Mouse (Mus musculus): ENCODE measurements around the gene Apoa1. TPM values are rescaled to one million over a fixed set of nuclear protein-coding genes. Genes with fewer than 3 reads are reported as not detected.

Gene Apoa1
- 32.7 and 67.5 TPM in 2 replicates for polyA plus RNA-seq (2015; fragmentation: Nextera tagmentation; extraction: Ambion mirVana)

DNA sequence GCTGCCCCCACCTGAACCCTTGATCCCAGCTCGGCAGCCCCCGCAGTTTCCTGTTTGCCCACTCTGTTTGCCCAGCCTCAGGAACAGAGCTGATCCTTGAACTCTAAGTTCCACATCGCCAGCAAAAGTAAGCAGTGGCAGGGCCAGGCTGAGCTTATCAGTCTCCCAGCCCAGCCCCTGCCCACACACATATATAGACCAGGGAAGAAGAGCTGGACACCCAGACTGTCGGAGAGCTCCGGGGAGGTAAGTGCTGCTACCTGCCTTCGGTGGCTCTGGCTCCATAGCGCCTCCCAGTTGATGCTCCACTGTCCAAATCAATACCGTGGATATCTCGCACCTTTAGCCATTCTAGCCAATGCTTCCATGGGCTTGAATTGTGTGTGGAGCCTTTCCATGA lies at the start of gene Apoa1:
TSS of gene Apoa1 (plus strand) at position 90 of the 400 bp plus-strand sequence.
- no peak for ATAC-seq (replicated peaks; ENCODE audit: low FRiP score)
- Histone ChIP-seq H3K27me3 (peaks cover 20% of the 10 kb centered on the region; the same call in 1 of the 2 replicates), H3K9ac (no peak within 1 kb of the TSS), H3K27ac (no peak within 1 kb of the TSS), H3K9me3 (replicated peaks) (no peaks in the 10 kb centered on the region), H3K4me3 (replicated peaks) (no peak within 1 kb of the TSS), H3K4me1 (peaks cover 12% of the 10 kb centered on the region), H3K36me3 (no peaks in the 10 kb centered on the region), H3K4me2 (peak within 1 kb of the TSS; percentile 95; the same call in 1 of the 2 replicates)
- 59% methylated on average over 9 of the region's 9 CpGs for WGBS

DNA sequence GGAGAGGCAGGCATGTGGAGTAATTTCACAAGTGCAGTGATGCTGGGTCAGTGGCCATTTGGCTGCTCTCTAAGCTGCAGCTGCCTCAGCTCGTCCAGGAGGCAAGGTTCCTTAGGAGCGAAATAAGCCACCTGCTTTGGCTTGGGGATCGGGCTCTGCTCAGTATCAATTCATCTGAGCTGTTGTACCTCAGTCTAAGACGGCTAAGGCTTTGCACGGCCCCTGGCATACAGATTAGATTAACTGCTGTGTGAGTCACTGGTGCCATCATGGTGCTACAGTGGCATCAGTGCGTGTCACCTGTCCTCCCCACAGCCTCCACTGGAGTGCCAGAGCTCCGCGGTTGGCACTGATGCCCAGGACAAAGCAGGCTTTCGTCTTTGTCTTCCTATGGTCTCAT lies 49.8 kb upstream of the Apoa1 start:
- Histone ChIP-seq H3K4me3 (replicated peaks) (no peak overlapping the region), H3K27ac (no peak overlapping the region), H3K4me2 (no peak overlapping the region), H3K4me1 (peaks cover 21% of the 10 kb centered on the region), H3K9ac (no peak overlapping the region), H3K27me3 (no peaks in the 10 kb centered on the region), H3K36me3 (peaks cover 19% of the 10 kb centered on the region), H3K9me3 (replicated peaks) (no peaks in the 10 kb centered on the region)
- WGBS, result 80% methylated on average over 9 of the region's 9 CpGs
- no peak for ATAC-seq (replicated peaks; ENCODE audit: low FRiP score)

DNA sequence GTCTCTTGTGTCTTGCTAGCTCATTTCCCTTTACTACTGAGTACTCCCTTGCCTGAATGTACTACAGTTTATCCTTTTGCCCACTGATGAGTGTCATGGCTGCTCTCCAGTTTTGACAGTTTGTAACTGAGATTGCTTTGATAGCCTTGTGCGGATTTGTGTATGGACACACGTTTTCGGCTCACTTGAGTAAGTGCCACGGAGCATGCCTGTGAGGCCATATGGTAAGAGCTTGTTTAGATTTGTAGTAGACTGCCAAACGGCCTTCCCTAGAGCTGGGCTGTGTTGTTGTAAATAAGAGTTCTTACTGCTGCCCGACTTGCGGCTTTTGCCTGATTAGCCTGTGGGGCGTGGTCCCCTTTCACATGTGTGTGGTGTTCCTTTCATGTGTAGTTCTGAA lies 47.1 kb upstream of the Apoa1 start:
- H3K4me3 ChIP-seq (replicated peaks), result no peak overlapping the region
- no peaks in the 10 kb centered on the region for H3K9me3 ChIP-seq (replicated peaks)
- H3K36me3 ChIP-seq, result peaks cover 27% of the 10 kb centered on the region
- ATAC-seq (replicated peaks; ENCODE audit: low FRiP score), result no peak
- no peaks in the 10 kb centered on the region for H3K27me3 ChIP-seq
- peaks cover 20% of the 10 kb centered on the region; the same call in 1 of the 2 replicates for H3K4me1 ChIP-seq
- H3K9ac ChIP-seq, result no peak overlapping the region
- H3K4me2 ChIP-seq, result no peak overlapping the region
- no peak overlapping the region for H3K27ac ChIP-seq
- 54% methylated on average over 8 of the region's 8 CpGs for WGBS

- no peak overlapping the region for H3K4me3 ChIP-seq (replicated peaks)
- no peaks in the 10 kb centered on the region for H3K27me3 ChIP-seq
- H3K4me1 ChIP-seq, result peaks cover 20% of the 10 kb centered on the region; the same call in 1 of the 2 replicates
- WGBS, result 51% methylated on average over 5 of the region's 5 CpGs
- no peak overlapping the region for H3K4me2 ChIP-seq
- H3K9me3 ChIP-seq (replicated peaks), result no peaks in the 10 kb centered on the region
- H3K27ac ChIP-seq, result peak overlapping the region; percentile 72
- H3K9ac ChIP-seq, result no peak overlapping the region
- ATAC-seq (replicated peaks; ENCODE audit: low FRiP score), result no peak; the same call in 1 of the 2 replicates
- H3K36me3 ChIP-seq, result peaks cover 21% of the 10 kb centered on the region
Observed at GRCm38 (mm10) chr9:46184542-46184941, 43.8 kb upstream of the Apoa1 start.

- no peak for ATAC-seq (replicated peaks; ENCODE audit: low FRiP score)
- no peaks in the 10 kb centered on the region for H3K27me3 ChIP-seq
- no peak overlapping the region for H3K4me3 ChIP-seq (replicated peaks)
- peaks cover 20% of the 10 kb centered on the region; the same call in 1 of the 2 replicates for H3K4me1 ChIP-seq
- peak overlapping the region; percentile 72 for H3K27ac ChIP-seq
- 35% methylated on average over 2 of the region's 2 CpGs for WGBS
- H3K9ac ChIP-seq, result no peak overlapping the region
- H3K4me2 ChIP-seq, result no peak overlapping the region
- no peaks in the 10 kb centered on the region for H3K9me3 ChIP-seq (replicated peaks)
- H3K36me3 ChIP-seq, result peaks cover 18% of the 10 kb centered on the region
Observed at GRCm38 (mm10) chr9:46185191-46185590, 43.2 kb upstream of the Apoa1 start.

GRCm38 (mm10) chr9:46186387-46186786 lies 42.0 kb upstream of the Apoa1 start:
- WGBS, result 66% methylated on average over 1 of the region's 1 CpGs

GRCm38 (mm10) chr9:46188370-46188769 lies 40.0 kb upstream of the Apoa1 start:
- 83% methylated on average over 4 of the region's 4 CpGs for WGBS
- H3K27me3 ChIP-seq, result no peaks in the 10 kb centered on the region
- no peak overlapping the region for H3K27ac ChIP-seq

More at GRCm38 (mm10) chr9:46186387-46186786, 42.0 kb upstream of the Apoa1 start:
- Histone ChIP-seq H3K4me1 (peaks cover 23% of the 10 kb centered on the region), H3K9ac (no peak overlapping the region), H3K27ac (no peak overlapping the region), H3K27me3 (no peaks in the 10 kb centered on the region), H3K4me3 (replicated peaks) (no peak overlapping the region), H3K4me2 (no peak overlapping the region), H3K9me3 (replicated peaks) (no peaks in the 10 kb centered on the region), H3K36me3 (peaks cover 14% of the 10 kb centered on the region)
- no peak for ATAC-seq (replicated peaks; ENCODE audit: low FRiP score)

GRCm38 (mm10) chr9:46188956-46189355 lies 39.4 kb upstream of the Apoa1 start:
- Histone ChIP-seq H3K4me2 (no peak overlapping the region), H3K9ac (no peak overlapping the region), H3K4me1 (peaks cover 20% of the 10 kb centered on the region), H3K27me3 (no peaks in the 10 kb centered on the region), H3K27ac (no peak overlapping the region), H3K36me3 (peaks cover 14% of the 10 kb centered on the region), H3K4me3 (replicated peaks) (no peak overlapping the region), H3K9me3 (replicated peaks) (no peaks in the 10 kb centered on the region)
- ATAC-seq (replicated peaks; ENCODE audit: low FRiP score), result no peak
- 80% methylated on average over 5 of the region's 5 CpGs for WGBS

More at GRCm38 (mm10) chr9:46188370-46188769, 40.0 kb upstream of the Apoa1 start:
- peaks cover 14% of the 10 kb centered on the region for H3K36me3 ChIP-seq
- no peak overlapping the region for H3K4me3 ChIP-seq (replicated peaks)
- peaks cover 23% of the 10 kb centered on the region for H3K4me1 ChIP-seq
- H3K9me3 ChIP-seq (replicated peaks), result no peaks in the 10 kb centered on the region
- no peak for ATAC-seq (replicated peaks; ENCODE audit: low FRiP score)
- H3K9ac ChIP-seq, result no peak overlapping the region
- H3K4me2 ChIP-seq, result no peak overlapping the region

GRCm38 (mm10) chr9:46189381-46189780 lies 39.0 kb upstream of the Apoa1 start:
- no peak overlapping the region for H3K9ac ChIP-seq
- H3K27me3 ChIP-seq, result no peaks in the 10 kb centered on the region
- no peak overlapping the region for H3K4me3 ChIP-seq (replicated peaks)
- no peak for ATAC-seq (replicated peaks; ENCODE audit: low FRiP score)
- H3K9me3 ChIP-seq (replicated peaks), result no peaks in the 10 kb centered on the region
- H3K4me1 ChIP-seq, result peaks cover 17% of the 10 kb centered on the region
- H3K27ac ChIP-seq, result no peak overlapping the region
- H3K4me2 ChIP-seq, result no peak overlapping the region
- peaks cover 14% of the 10 kb centered on the region for H3K36me3 ChIP-seq
- 87% methylated on average over 10 of the region's 10 CpGs for WGBS

GRCm38 (mm10) chr9:46191234-46191633 lies 37.1 kb upstream of the Apoa1 start:
- no peaks in the 10 kb centered on the region for H3K27me3 ChIP-seq
- WGBS, result 51% methylated on average over 8 of the region's 8 CpGs

DNA sequence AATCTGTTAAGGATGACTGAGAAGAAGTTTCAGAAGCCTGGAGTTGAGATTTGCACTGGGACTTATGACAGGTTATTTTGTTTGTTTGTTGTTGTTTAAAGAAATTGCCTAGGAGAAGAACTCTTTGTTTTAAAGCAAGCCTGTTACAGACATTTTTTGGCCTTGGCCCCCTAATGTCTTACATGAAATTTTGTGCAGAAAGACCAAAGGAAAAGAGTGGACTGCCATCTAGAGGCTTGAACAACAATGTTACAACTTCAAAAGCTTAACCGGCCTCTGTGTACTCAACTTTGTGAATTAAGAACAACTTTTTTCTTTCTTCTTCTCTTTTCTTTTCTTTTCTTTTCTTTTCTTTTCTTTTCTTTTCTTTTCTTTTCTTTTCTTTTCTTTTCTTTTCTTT lies 36.7 kb upstream of the Apoa1 start:
- 29% methylated on average over 1 of the region's 1 CpGs for WGBS
- peaks cover 26% of the 10 kb centered on the region for H3K36me3 ChIP-seq
- no peak overlapping the region for H3K27ac ChIP-seq
- H3K27me3 ChIP-seq, result no peaks in the 10 kb centered on the region
- no peak overlapping the region for H3K4me2 ChIP-seq
- no peak overlapping the region for H3K4me3 ChIP-seq (replicated peaks)
- ATAC-seq (replicated peaks; ENCODE audit: low FRiP score), result no peak
- H3K9ac ChIP-seq, result no peak overlapping the region
- H3K4me1 ChIP-seq, result peaks cover 6% of the 10 kb centered on the region; the same call in 1 of the 2 replicates
- H3K9me3 ChIP-seq (replicated peaks), result no peaks in the 10 kb centered on the region

More at GRCm38 (mm10) chr9:46191234-46191633, 37.1 kb upstream of the Apoa1 start:
- Histone ChIP-seq H3K9ac (no peak overlapping the region), H3K9me3 (replicated peaks) (no peaks in the 10 kb centered on the region), H3K4me2 (no peak overlapping the region), H3K4me3 (replicated peaks) (no peak overlapping the region), H3K36me3 (peaks cover 24% of the 10 kb centered on the region), H3K4me1 (peaks cover 6% of the 10 kb centered on the region; the same call in 1 of the 2 replicates), H3K27ac (0 out of 2 replicates have a peak overlapping the region, but pooled peaks have one; percentile 27)
- no peak for ATAC-seq (replicated peaks; ENCODE audit: low FRiP score)

GRCm38 (mm10) chr9:46192642-46193041 lies 35.7 kb upstream of the Apoa1 start:
- no peaks in the 10 kb centered on the region for H3K27me3 ChIP-seq

DNA sequence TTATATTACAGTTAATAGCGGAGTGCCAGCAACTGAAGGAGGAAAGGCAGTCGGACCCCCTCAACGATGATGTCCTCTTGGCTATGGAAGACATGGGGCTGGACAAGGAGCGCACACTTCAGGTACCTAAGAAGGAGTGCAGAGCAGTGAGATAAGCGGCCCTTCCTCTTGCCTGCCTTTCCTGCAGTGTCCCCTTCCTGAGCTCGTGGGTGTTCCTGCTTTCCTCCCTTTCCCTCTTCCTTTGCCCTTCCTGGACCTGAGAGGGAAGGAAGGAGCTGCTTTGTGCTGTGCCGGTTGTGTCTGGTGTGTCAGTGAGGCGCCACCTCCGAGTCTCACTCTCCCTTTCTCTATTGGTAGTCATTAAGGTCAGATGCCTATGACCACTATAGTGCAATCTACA lies 33.6 kb upstream of the Apoa1 start:
- H3K36me3 ChIP-seq, result peaks cover 53% of the 10 kb centered on the region
- 75% methylated on average over 9 of the region's 9 CpGs for WGBS
- no peaks in the 10 kb centered on the region for H3K27me3 ChIP-seq
- no peak overlapping the region for H3K27ac ChIP-seq
- no peak for ATAC-seq (replicated peaks; ENCODE audit: low FRiP score)
- H3K9ac ChIP-seq, result no peak overlapping the region
- H3K9me3 ChIP-seq (replicated peaks), result no peaks in the 10 kb centered on the region
- no peak overlapping the region for H3K4me3 ChIP-seq (replicated peaks)
- H3K4me1 ChIP-seq, result peaks cover 6% of the 10 kb centered on the region; the same call in 1 of the 2 replicates
- H3K4me2 ChIP-seq, result no peak overlapping the region

More at GRCm38 (mm10) chr9:46192642-46193041, 35.7 kb upstream of the Apoa1 start:
- no peak for ATAC-seq (replicated peaks; ENCODE audit: low FRiP score)
- H3K27ac ChIP-seq, result no peak overlapping the region
- H3K4me2 ChIP-seq, result no peak overlapping the region
- H3K9ac ChIP-seq, result no peak overlapping the region
- H3K4me1 ChIP-seq, result peaks cover 6% of the 10 kb centered on the region; the same call in 1 of the 2 replicates
- no peaks in the 10 kb centered on the region for H3K9me3 ChIP-seq (replicated peaks)
- H3K36me3 ChIP-seq, result peaks cover 33% of the 10 kb centered on the region
- no peak overlapping the region for H3K4me3 ChIP-seq (replicated peaks)
- WGBS, result 83% methylated on average over 6 of the region's 6 CpGs

Data from kidney, embryonic 15.5 days (tissue).